Mouse (Mus musculus): Measurements from ENCODE around the gene Acot9. TPM values are rescaled to one million over a fixed set of nuclear protein-coding genes. Genes with fewer than 3 reads are reported as not detected.

Acot9 gene
- 6.7 and 6.9 TPM in 2 replicates for polyA plus RNA-seq (2012; rRNA removed)

GRCm38 (mm10) chrX:155262235-155262914, at the start of gene Acot9:
Gene Acot9 (plus strand): TSS chrX:155262443.

GRCm38 (mm10) chrX:155216271-155216670, 46.0 kb upstream of the Acot9 start, which contains the start of gene Sat1:
Gene Sat1 (minus strand): TSS chrX:155216449.

GRCm38 (mm10) chrX:155340654-155341053, 78.4 kb downstream of the Acot9 start, which contains the start of gene Prdx4:
Gene Prdx4 (minus strand): TSS chrX:155340754.

Other genes starting within 250 kb of the Acot9 start
- gene Magea5, start 199.3 kb upstream of the Acot9 start, polyA plus RNA-seq (2012; rRNA removed), result not detected in 2 replicates
- gene Magea1, start 172.7 kb upstream of the Acot9 start, polyA plus RNA-seq (2012; rRNA removed), result not detected in 2 replicates
- not detected in 2 replicates for gene Magea2, start 168.8 kb upstream of the Acot9 start, polyA plus RNA-seq (2012; rRNA removed)
- gene Cldn34b2, start 134.0 kb upstream of the Acot9 start, polyA plus RNA-seq (2012; rRNA removed), result not detected in 2 replicates
- 26.3 and 34.8 TPM in 2 replicates for gene Sat1, start 46.0 kb upstream of the Acot9 start, polyA plus RNA-seq (2012; rRNA removed)
- 52.0 and 54.5 TPM in 2 replicates for gene Prdx4, start 78.3 kb downstream of the Acot9 start, polyA plus RNA-seq (2012; rRNA removed)

All from colon, adult 2 months (tissue).